Mouse (Mus musculus) intestine, embryonic 15.5 days (tissue): ENCODE data around the gene Gm49721. TPM values are rescaled to one million over a fixed set of nuclear protein-coding genes. Genes with fewer than 3 reads are reported as not detected.
A peak's percentile ranks its signal among the peaks of the same experiment; 100 is the strongest.
"Not testable (repeated sequence)": the region's sequence is repeated elsewhere in the genome, so short reads cannot be mapped to it uniquely, and the experiment has no call there.

ENCODE experiments used
- ATAC-seq: fragments of 200-750 bp; cut with Nextera tagmentation; 2 replicates; pipeline ENCODE4 v1.8.0; 2017; ENCODE audit warnings: moderate TSS enrichment, moderate library complexity
- H3K27ac ChIP-seq: fragments of 300-500 bp; sonication (generic); 2 replicates; pipeline ENCODE4 v1.5.1; 2015; ENCODE audit warnings: mild to moderate bottlenecking, inconsistent platforms
- H3K27me3 ChIP-seq: fragments of 300-500 bp; sonication (generic); replicated peaks from 2 replicates; pipeline ENCODE4 v1.6.1; 2015; ENCODE audit warnings: inconsistent platforms
- H3K36me3 ChIP-seq: fragments of 300-500 bp; sonication (generic); 2 replicates; pipeline ENCODE4 v1.6.1; 2015; ENCODE audit warnings: inconsistent platforms
- H3K4me1 ChIP-seq: fragments of 300-500 bp; sonication (generic); replicated peaks from 2 replicates; pipeline ENCODE4 v1.6.1; 2015; ENCODE audit warnings: inconsistent platforms
- H3K4me2 ChIP-seq: fragments of 300-500 bp; sonication (generic); replicated peaks from 2 replicates; pipeline ENCODE4 v1.6.1; 2015; ENCODE audit warnings: mild to moderate bottlenecking, inconsistent platforms
- H3K4me3 ChIP-seq: fragments of 300-500 bp; sonication (generic); replicated peaks from 2 replicates; pipeline ENCODE4 v1.5.1; 2015; ENCODE audit warnings: inconsistent platforms
- H3K9ac ChIP-seq: fragments of 300-500 bp; sonication (generic); 2 replicates; pipeline ENCODE4 v1.6.1; 2015; ENCODE audit warnings: inconsistent platforms
- H3K9me3 ChIP-seq: fragments of 300-500 bp; sonication (generic); 2 replicates; pipeline ENCODE4 v1.6.1; 2016; ENCODE audit warnings: inconsistent platforms
- WGBS: fragments of 180-500 bp; shearing (Covaris S2); methylation state at CpG from one replicate; pipeline ENCODE4 v1.1.7; 2015; 5-methylcytosine and 5-hydroxymethylcytosine counted together
- polyA plus RNA-seq: library from polyadenylated mRNA; unstranded; fragments of >200 nt; fragmentation: Nextera tagmentation; extraction: Ambion mirVana; gene quantifications from 2 replicates; pipeline ENCODE4 v1.2.1, GENCODE M21; 2015

The Gm49721 gene
- polyA plus RNA-seq, 1 experiment from 2014 or later = 0.33 TPM

DNA sequence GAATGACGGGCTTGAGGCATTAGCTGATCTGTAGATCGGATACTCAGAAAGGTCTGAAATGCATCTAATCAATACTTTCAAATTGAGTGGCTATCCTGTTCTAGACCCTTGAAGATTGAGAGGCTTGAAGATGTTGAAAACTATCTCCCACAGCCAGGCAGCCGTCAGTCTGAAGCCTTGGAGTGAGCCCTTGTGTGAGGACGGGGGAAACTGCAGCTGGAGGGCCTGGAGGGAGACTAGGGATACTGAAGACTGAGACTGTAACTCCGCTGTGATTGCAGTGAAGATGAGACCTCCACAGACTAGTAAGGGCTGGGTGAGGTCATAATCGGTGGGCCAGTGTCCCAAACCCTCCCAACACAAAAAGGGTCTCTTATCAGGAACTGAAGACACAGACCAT, 16.4 kb upstream of the Gm49721 start:
- H3K9ac ChIP-seq, H3K36me3 ChIP-seq, H3K27me3 ChIP-seq, H3K27ac ChIP-seq, H3K4me3 ChIP-seq, ATAC-seq, H3K4me2 ChIP-seq, H3K9me3 ChIP-seq, H3K4me1 ChIP-seq: not testable (repeated sequence)
- 75% methylated on average over 4 of the region's 6 CpGs for WGBS

DNA sequence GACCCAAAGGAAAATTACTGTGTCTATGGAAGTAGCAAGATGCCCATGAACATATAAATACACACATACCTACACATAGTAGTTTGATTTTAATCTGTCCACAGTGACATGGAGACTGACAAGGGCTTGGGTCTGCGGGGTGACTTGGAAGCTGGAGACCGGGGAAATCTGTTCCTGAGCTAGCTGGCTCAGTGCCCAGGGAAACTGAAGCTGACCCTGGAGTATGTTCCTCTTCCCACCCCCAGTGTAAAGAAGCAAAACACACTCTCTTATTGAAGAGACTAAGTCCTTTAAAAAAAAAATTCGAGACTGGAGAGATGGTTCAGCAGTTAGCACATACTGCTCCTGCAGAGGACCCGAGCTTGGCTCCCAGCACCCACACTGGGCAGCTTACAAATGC, 15.8 kb upstream of the Gm49721 start:
- not testable (repeated sequence) for H3K27me3 ChIP-seq, H3K9me3 ChIP-seq, H3K9ac ChIP-seq, ATAC-seq, H3K4me2 ChIP-seq, H3K4me3 ChIP-seq, H3K4me1 ChIP-seq, H3K27ac ChIP-seq, H3K36me3 ChIP-seq
- WGBS = 56% methylated on average over 4 of the region's 4 CpGs

DNA sequence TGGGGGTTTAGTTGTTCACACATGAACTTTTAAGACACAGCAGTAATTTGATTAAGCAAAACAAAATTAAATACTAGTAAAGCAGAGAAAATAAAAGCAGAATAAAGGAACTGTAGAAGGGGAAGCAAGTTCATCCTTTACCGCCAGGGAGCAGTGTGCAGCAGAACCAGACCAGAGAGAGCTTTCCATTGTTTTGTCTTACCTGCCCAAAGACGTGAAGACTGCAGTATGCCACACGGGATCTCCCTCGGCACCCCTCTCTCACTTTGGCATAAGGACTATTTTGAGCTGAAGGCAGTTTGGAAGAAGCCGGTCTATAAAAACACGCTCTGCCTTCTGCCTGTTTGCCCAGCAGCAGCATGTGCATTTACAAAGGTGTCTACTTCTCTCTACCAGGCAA, 13.3 kb upstream of the Gm49721 start:
- H3K4me1 ChIP-seq = not testable (repeated sequence)
- 17% methylated on average over 6 of the region's 6 CpGs for WGBS

DNA sequence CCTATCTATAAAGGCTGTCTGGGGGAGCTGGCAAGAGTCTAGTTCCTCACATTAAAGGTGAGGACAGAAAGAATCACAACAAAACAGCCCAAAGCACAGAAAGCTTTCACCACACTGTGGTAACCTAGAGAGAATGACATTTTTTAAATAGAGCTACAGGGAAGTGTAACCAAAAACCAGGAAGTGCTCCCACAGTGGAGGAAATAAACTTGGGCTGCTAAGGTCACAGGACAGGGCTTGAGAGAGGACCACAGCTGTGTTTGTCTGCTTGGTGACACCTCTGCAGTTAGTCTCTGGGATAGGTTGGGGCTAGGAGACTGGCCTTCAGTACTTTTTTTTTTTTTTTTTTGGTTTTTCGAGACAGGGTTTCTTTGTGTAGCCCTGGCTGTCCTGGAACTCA, 11.0 kb upstream of the Gm49721 start:
- H3K9me3 ChIP-seq, H3K36me3 ChIP-seq, H3K4me2 ChIP-seq, H3K9ac ChIP-seq, H3K27me3 ChIP-seq, H3K27ac ChIP-seq, H3K4me1 ChIP-seq, H3K4me3 ChIP-seq, ATAC-seq: not testable (repeated sequence)
- 0% methylated on average over 1 of the region's 1 CpGs for WGBS

More for the DNA sequence above, 13.3 kb upstream of the Gm49721 start:
- not testable (repeated sequence) for H3K9ac ChIP-seq, H3K4me3 ChIP-seq, H3K4me2 ChIP-seq, H3K27me3 ChIP-seq, H3K36me3 ChIP-seq, H3K9me3 ChIP-seq, ATAC-seq, H3K27ac ChIP-seq

DNA sequence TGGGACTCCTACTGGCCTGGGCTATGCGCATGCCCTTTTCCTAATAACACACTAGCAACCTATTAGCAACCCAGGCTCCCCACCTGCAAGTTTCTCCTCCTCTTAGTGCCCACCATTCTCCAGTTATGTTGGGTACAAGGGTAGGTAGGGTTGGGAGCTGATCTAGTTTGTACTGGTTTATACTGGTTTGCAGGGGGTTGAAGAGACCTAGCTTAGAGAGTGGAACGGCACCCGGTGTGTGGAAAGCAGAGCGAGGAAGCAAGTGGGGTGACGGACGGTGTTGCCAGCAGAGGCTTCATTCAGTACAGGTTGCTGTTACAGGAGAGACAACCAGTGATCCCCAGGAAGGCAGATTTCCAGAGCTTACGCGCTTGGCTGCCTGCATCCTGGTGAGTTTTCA, 8.4 kb upstream of the Gm49721 start, which contains the start of gene Rnaset2b:
TSS of gene Rnaset2b (plus strand) at position 301 of the 400 bp plus-strand sequence.
- not testable (repeated sequence) for ATAC-seq

DNA sequence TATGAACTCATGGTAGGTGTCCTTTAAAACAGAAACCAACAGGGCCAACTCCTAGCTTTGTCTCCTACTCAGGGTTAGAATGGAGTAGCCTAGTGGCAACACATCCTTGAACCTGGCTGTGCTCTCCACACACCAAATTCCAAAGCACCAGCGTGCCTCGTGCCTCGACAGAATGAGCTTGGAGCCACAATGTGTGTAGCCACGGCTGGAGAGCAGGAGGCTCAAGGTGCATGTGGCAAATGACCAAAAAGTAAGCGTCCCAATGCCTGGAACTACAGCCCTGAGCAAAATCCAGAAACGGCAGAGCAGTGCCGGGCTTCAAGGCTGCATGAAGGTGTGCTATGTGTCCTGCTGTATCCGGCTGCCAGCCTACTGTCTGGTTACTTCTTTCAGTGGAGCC, 7.5 kb upstream of the Gm49721 start:
- H3K9ac ChIP-seq, H3K4me3 ChIP-seq, ATAC-seq, H3K27ac ChIP-seq, H3K4me2 ChIP-seq, H3K36me3 ChIP-seq, H3K4me1 ChIP-seq, H3K9me3 ChIP-seq, H3K27me3 ChIP-seq: not testable (repeated sequence)
- WGBS = 78% methylated on average over 8 of the region's 8 CpGs

More for the DNA sequence above, 8.4 kb upstream of the Gm49721 start, which contains the start of gene Rnaset2b:
- not testable (repeated sequence) for H3K27me3 ChIP-seq, H3K4me3 ChIP-seq, H3K9ac ChIP-seq, H3K9me3 ChIP-seq, H3K36me3 ChIP-seq, H3K27ac ChIP-seq, H3K4me2 ChIP-seq, H3K4me1 ChIP-seq
- 86% methylated on average over 1 of the region's 8 CpGs for WGBS

GRCm38 (mm10) chr17:6972836-6973396, 5.8 kb upstream of the Gm49721 start:
- H3K9me3 ChIP-seq, H3K36me3 ChIP-seq, H3K27ac ChIP-seq, H3K4me2 ChIP-seq, H3K9ac ChIP-seq, H3K27me3 ChIP-seq, ATAC-seq, H3K4me3 ChIP-seq, H3K4me1 ChIP-seq: not testable (repeated sequence)
- WGBS = 67% methylated on average over 4 of the region's 4 CpGs

DNA sequence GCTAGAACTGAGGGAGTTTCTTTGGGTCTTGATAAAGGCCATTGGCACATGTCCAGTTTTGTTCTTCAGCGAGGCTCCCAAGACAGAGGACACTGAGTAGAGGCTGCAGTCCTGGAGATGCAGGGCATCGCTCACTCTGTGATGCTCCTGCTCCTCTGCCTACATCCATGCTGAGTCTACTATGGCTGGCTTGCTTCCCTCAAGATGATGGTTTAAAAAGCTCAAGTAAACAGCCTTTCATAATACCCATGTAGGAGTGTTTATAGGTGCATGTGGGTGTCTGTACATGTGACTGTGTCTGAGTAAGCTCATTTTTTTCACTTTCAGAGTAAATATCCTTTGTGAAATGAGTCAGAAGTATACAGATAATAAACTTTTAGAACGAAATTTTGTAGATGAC, 3.7 kb upstream of the Gm49721 start:
- H3K36me3 ChIP-seq, H3K27ac ChIP-seq, H3K9ac ChIP-seq, H3K4me2 ChIP-seq, ATAC-seq, H3K9me3 ChIP-seq, H3K4me3 ChIP-seq, H3K27me3 ChIP-seq, H3K4me1 ChIP-seq: not testable (repeated sequence)
- 55% methylated on average over 3 of the region's 3 CpGs for WGBS

- not testable (repeated sequence) for H3K27me3 ChIP-seq, H3K27ac ChIP-seq, H3K4me1 ChIP-seq, H3K36me3 ChIP-seq, H3K9me3 ChIP-seq
- 12% methylated on average over 5 of the region's 5 CpGs for WGBS
- peak overlapping the region; percentile 54 for H3K4me3 ChIP-seq
- peak; percentile 6; the same call in 1 of the 2 replicates for ATAC-seq
- H3K9ac ChIP-seq = peak overlapping the region; percentile 62; the same call in 1 of the 2 replicates
- peak overlapping the region; percentile 57 for H3K4me2 ChIP-seq
Observed at GRCm38 (mm10) chr17:6979380-6979779, 676 bp downstream of the Gm49721 start.

DNA sequence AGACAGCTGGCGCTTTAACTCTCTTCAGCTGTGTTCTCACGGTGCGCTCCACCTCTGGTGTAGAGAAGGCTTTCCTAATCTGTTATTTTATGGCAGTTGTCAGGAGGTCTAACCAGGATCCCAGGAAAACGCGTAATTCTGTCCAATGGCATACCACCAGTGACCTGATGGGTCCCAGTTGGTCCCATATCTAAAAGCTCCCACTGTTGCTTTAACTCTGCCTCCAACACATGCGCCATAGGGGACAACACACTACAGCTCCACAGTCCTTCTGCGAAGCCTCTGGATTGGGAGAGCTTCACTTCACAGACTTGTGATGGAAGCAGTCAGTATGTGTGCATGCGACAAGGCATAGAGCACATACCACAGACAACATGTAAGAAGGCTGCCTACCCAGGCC, 1.4 kb downstream of the Gm49721 start:
- 90% methylated on average over 5 of the region's 8 CpGs for WGBS
- not testable (repeated sequence) for H3K4me2 ChIP-seq, ATAC-seq, H3K4me1 ChIP-seq, H3K36me3 ChIP-seq, H3K9ac ChIP-seq, H3K27me3 ChIP-seq, H3K9me3 ChIP-seq, H3K4me3 ChIP-seq, H3K27ac ChIP-seq

GRCm38 (mm10) chr17:6986118-6986517, 7.4 kb downstream of the Gm49721 start:
- not testable (repeated sequence) for H3K4me1 ChIP-seq, H3K27me3 ChIP-seq, H3K9ac ChIP-seq, H3K27ac ChIP-seq, H3K4me2 ChIP-seq, H3K36me3 ChIP-seq, ATAC-seq, H3K4me3 ChIP-seq, H3K9me3 ChIP-seq
- 97% methylated on average over 1 of the region's 1 CpGs for WGBS

DNA sequence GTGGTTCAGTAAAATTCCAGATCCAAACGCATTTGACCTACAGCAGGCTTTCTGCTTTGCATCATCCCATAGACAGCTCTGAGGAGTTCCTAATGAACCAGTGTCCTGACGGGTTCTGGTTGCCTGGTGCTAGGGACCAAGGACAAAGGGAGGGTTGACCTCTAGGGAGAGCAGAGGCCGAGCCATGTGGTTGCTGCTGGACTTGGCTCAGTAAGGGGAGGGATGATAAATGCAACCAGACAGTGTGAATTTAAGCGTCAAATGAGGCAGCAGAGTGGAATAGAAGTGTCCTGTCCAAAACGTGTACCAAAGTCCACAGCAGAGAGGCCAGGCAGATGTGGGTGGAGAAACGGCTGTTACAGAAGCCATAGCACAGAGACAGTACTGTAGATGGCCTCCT, 16.8 kb downstream of the Gm49721 start:
- not testable (repeated sequence) for H3K36me3 ChIP-seq, ATAC-seq, H3K4me3 ChIP-seq, H3K27ac ChIP-seq, H3K27me3 ChIP-seq, H3K9me3 ChIP-seq, H3K4me2 ChIP-seq, H3K4me1 ChIP-seq, H3K9ac ChIP-seq
- WGBS = no CpG with 5 or more reads among the region's 6 CpGs

DNA sequence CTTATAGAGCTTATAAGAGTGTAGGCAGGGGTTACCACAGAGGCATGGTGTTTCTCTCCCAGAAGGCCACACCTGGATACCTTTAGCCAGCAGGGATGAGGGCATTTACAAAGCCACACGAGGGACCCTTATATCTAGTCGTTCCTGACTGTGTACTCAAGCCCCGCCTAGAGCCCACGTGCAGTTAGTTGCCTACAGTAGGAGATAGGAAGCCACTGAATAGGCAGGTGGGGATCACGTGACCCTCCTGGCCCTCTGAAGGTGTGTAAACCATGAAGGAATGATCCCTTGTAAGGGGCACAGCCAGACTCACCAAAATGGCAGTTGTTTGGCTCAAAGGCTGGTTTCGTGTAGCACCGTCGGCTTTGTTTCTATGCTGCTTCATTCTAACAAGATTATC, 18.1 kb downstream of the Gm49721 start:
- H3K27ac ChIP-seq, ATAC-seq, H3K9me3 ChIP-seq, H3K4me2 ChIP-seq, H3K4me1 ChIP-seq, H3K4me3 ChIP-seq, H3K27me3 ChIP-seq, H3K36me3 ChIP-seq, H3K9ac ChIP-seq: not testable (repeated sequence)
- 81% methylated on average over 8 of the region's 8 CpGs for WGBS
